Mouse (Mus musculus): ENCODE data around the gene 9130023H24Rik. TPM values are rescaled to one million over a fixed set of nuclear protein-coding genes. Genes with fewer than 3 reads are reported as not detected.
A peak's percentile ranks its signal among the peaks of the same experiment; 100 is the strongest.

The 9130023H24Rik gene
- polyA plus RNA-seq, 1 experiment: 2.1 TPM

DNA sequence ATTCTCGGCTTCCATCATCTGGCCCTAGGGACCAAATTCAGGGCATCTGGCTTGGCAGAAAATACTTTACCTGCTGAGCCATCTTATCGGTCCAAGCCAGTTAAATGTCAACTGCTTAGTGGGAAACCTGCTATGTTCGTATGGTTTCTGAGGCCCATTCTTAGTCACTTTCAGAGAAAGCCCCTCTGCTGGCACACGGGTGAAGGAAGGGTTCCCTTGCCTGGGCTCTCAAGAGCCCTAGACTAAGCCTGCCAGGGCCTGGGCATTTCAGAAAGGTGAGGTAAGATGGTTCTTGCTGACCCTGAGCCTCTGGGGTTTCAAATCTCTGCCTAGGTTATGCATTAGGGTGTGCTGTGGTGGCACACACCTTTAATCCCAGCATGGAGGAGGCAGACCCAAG, 7.7 kb upstream of the 9130023H24Rik start:
- Histone ChIP-seq H3K36me3 (ENCODE audit: control insufficient read depth, insufficient read depth) (peaks cover 32% of the 10 kb centered on the region), H3ac (ENCODE audit: control insufficient read depth, insufficient read length, low read depth) (no peak overlapping the region), H3K79me2 (ENCODE audit: control insufficient read depth, insufficient read depth) (peaks cover 27% of the 10 kb centered on the region), H3K79me3 (ENCODE audit: low read depth) (peaks cover 12% of the 10 kb centered on the region), H3K4me3 (ENCODE audit: insufficient read depth, poor library complexity, severe bottlenecking) (no peak overlapping the region), H3K27me3 (ENCODE audit: control insufficient read depth, insufficient read depth, insufficient read length) (no peaks in the 10 kb centered on the region)
- TF ChIP-seq MAX (IDR thresholded peaks at IDR 0.05) (no peak), USF1 (IDR thresholded peaks at IDR 0.05; ENCODE audit: low read depth) (no peak), MYOD1 (IDR thresholded peaks at IDR 0.05; ENCODE audit: control insufficient read depth, insufficient read length, low read depth) (no peak), CEBPB (IDR thresholded peaks at IDR 0.05; ENCODE audit: low read depth) (no peak), MYOG (IDR thresholded peaks at IDR 0.05; ENCODE audit: control insufficient read depth, extremely low read depth, insufficient read length) (no peak), CTCF (IDR thresholded peaks at IDR 0.05; ENCODE audit: control insufficient read depth, insufficient read depth, insufficient read length) (no peak), FOSL1 (IDR thresholded peaks at IDR 0.05; ENCODE audit: insufficient read depth, low read length, poor library complexity, severe bottlenecking) (no peak)

DNA sequence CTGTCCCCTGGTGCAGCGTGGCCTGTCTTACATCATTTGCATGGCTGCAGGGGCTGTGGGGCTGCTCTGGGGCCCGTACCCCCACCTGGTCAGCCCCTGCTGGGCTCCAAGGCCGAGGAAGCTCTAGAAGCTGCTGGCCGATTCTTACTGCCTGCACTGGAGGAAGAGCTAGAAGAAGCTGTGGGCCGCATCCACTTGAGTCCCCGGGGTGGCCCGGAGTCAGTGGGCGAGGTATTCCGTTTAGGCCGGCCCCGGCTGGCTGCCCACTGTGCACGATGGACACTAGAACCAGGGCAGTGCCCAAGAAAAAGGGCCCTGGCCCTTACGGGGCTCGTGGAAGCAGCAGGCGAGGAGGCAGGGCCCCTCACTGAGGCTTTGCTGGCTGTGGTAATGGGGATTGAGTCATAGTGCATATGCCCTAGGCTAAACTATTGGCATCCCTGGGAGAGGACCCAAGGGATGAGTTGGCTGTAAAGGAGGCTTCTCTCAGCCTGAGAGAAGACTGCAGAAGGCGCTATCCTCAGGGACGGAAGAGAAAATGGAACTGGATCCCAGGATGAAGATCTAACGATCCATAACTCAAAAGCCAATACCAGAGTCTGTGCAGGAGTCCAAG, 6.7 kb upstream of the 9130023H24Rik start:
- H3K4me3 ChIP-seq (ENCODE audit: insufficient read depth, poor library complexity, severe bottlenecking): no peak overlapping the region
- H3K79me2 ChIP-seq (ENCODE audit: control insufficient read depth, insufficient read depth): peaks cover 31% of the 10 kb centered on the region
- peaks cover 23% of the 10 kb centered on the region for H3K36me3 ChIP-seq (ENCODE audit: control insufficient read depth, insufficient read depth)
- no peaks in the 10 kb centered on the region for H3K27me3 ChIP-seq (ENCODE audit: control insufficient read depth, insufficient read depth, insufficient read length)
- H3ac ChIP-seq (ENCODE audit: control insufficient read depth, insufficient read length, low read depth): no peak overlapping the region
- peaks cover 12% of the 10 kb centered on the region for H3K79me3 ChIP-seq (ENCODE audit: low read depth)
- TF ChIP-seq MYOD1 (IDR thresholded peaks at IDR 0.05; ENCODE audit: control insufficient read depth, insufficient read length, low read depth) (no peak), MYOG (IDR thresholded peaks at IDR 0.05; ENCODE audit: control insufficient read depth, extremely low read depth, insufficient read length) (no peak), USF1 (IDR thresholded peaks at IDR 0.05; ENCODE audit: low read depth) (no peak), FOSL1 (IDR thresholded peaks at IDR 0.05; ENCODE audit: insufficient read depth, low read length, poor library complexity, severe bottlenecking) (no peak), MAX (IDR thresholded peaks at IDR 0.05) (no peak)

- peaks cover 10% of the 10 kb centered on the region for H3K79me3 ChIP-seq (ENCODE audit: low read depth)
- peaks cover 30% of the 10 kb centered on the region for H3K79me2 ChIP-seq (ENCODE audit: control insufficient read depth, insufficient read depth)
- H3K36me3 ChIP-seq (ENCODE audit: control insufficient read depth, insufficient read depth): peaks cover 17% of the 10 kb centered on the region
- TF ChIP-seq MAX (IDR thresholded peaks at IDR 0.05) (no peak), MYOD1 (IDR thresholded peaks at IDR 0.05; ENCODE audit: control insufficient read depth, insufficient read length, low read depth) (no peak), FOSL1 (IDR thresholded peaks at IDR 0.05; ENCODE audit: insufficient read depth, low read length, poor library complexity, severe bottlenecking) (no peak), USF1 (IDR thresholded peaks at IDR 0.05; ENCODE audit: low read depth) (no peak), MYOG (IDR thresholded peaks at IDR 0.05; ENCODE audit: control insufficient read depth, extremely low read depth, insufficient read length) (no peak), CEBPB (IDR thresholded peaks at IDR 0.05; ENCODE audit: low read depth) (no peak), CTCF (IDR thresholded peaks at IDR 0.05; ENCODE audit: control insufficient read depth, insufficient read depth, insufficient read length) (no peak)
- no peak overlapping the region for H3ac ChIP-seq (ENCODE audit: control insufficient read depth, insufficient read length, low read depth)
- H3K4me3 ChIP-seq (ENCODE audit: insufficient read depth, poor library complexity, severe bottlenecking): no peak overlapping the region
- no peaks in the 10 kb centered on the region for H3K27me3 ChIP-seq (ENCODE audit: control insufficient read depth, insufficient read depth, insufficient read length)
Measured at GRCm38 (mm10) chr7:128243921-128244320, 6.1 kb upstream of the 9130023H24Rik start.

DNA sequence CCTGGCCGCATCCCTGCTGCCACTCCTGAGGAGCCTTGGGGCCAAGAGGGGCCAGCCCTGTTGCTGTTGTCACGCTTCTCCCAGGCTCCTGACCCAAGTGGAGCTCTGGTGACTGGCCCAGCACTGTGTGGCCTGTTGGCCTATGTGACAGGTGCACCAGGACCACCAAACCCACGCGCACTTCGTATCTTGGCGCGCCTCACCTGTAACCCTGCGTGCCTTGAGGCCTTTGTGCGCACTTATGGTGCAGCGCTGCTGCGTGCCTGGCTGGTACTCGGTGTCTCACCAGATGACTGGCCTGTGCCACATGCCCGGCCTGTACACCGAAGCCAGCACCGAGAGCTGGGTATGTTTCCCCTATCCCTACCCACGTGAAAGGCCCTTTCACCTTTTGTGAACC, 4.5 kb upstream of the 9130023H24Rik start:
- peaks cover 17% of the 10 kb centered on the region for H3K36me3 ChIP-seq (ENCODE audit: control insufficient read depth, insufficient read depth)
- H3ac ChIP-seq (ENCODE audit: control insufficient read depth, insufficient read length, low read depth): no peak overlapping the region
- TF ChIP-seq MAX (IDR thresholded peaks at IDR 0.05): no peak
- no peak for TF ChIP-seq CEBPB (IDR thresholded peaks at IDR 0.05; ENCODE audit: low read depth)
- TF ChIP-seq MYOG (IDR thresholded peaks at IDR 0.05; ENCODE audit: control insufficient read depth, extremely low read depth, insufficient read length): no peak
- no peak for TF ChIP-seq MYOD1 (IDR thresholded peaks at IDR 0.05; ENCODE audit: control insufficient read depth, insufficient read length, low read depth)
- TF ChIP-seq USF1 (IDR thresholded peaks at IDR 0.05; ENCODE audit: low read depth): no peak
- no peak for TF ChIP-seq CTCF (IDR thresholded peaks at IDR 0.05; ENCODE audit: control insufficient read depth, insufficient read depth, insufficient read length)
- no peak for TF ChIP-seq FOSL1 (IDR thresholded peaks at IDR 0.05; ENCODE audit: insufficient read depth, low read length, poor library complexity, severe bottlenecking)
- peaks cover 2% of the 10 kb centered on the region for H3K79me3 ChIP-seq (ENCODE audit: low read depth)
- peaks cover 14% of the 10 kb centered on the region for H3K79me2 ChIP-seq (ENCODE audit: control insufficient read depth, insufficient read depth)
- no peaks in the 10 kb centered on the region for H3K27me3 ChIP-seq (ENCODE audit: control insufficient read depth, insufficient read depth, insufficient read length)
- H3K4me3 ChIP-seq (ENCODE audit: insufficient read depth, poor library complexity, severe bottlenecking): no peak overlapping the region

DNA sequence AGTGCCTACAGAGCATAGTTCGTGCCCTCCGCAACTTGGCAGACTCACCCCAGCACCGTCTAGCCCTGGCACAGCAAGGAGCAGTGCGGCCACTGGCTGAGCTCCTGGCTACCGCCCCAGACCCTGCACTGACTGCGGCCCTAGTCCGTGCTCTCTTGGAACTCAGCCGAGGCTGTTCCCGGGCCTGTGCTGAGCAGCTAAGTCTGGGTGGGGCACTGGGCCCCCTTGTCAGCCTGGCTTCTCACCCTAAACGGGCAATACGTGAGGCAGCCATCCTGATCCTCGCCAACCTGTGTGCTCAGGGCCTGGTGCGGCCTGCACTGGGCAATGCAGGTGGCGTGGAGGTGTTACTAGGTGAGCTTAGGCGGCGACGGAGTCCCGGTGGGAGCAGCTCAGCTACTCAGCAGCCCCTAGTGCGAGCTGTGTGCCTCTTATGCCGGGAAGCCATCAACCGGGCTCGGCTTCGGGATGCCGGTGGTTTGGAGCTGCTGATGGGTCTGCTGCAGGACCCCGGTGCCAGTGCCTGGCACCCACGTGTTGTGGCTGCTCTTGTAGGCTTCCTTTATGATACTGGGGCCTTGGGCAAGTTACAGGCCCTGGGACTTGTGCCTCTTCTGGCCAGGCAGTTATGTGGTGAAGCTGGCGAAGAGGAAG, 2.4 kb upstream of the 9130023H24Rik start:
- no peak overlapping the region for H3K4me3 ChIP-seq (ENCODE audit: insufficient read depth, poor library complexity, severe bottlenecking)
- TF ChIP-seq CEBPB (IDR thresholded peaks at IDR 0.05; ENCODE audit: low read depth) (no peak), MAX (IDR thresholded peaks at IDR 0.05) (no peak), MYOD1 (IDR thresholded peaks at IDR 0.05; ENCODE audit: control insufficient read depth, insufficient read length, low read depth) (no peak)
- H3ac ChIP-seq (ENCODE audit: control insufficient read depth, insufficient read length, low read depth): no peak overlapping the region
- peaks cover 16% of the 10 kb centered on the region for H3K79me2 ChIP-seq (ENCODE audit: control insufficient read depth, insufficient read depth)
- H3K36me3 ChIP-seq (ENCODE audit: control insufficient read depth, insufficient read depth): peaks cover 22% of the 10 kb centered on the region
- H3K79me3 ChIP-seq (ENCODE audit: low read depth): peaks cover 5% of the 10 kb centered on the region
- no peaks in the 10 kb centered on the region for H3K27me3 ChIP-seq (ENCODE audit: control insufficient read depth, insufficient read depth, insufficient read length)

GRCm38 (mm10) chr7:128238991-128239390, 1.2 kb upstream of the 9130023H24Rik start:
- Histone ChIP-seq H3ac (ENCODE audit: control insufficient read depth, insufficient read length, low read depth) (no peak overlapping the region), H3K79me3 (ENCODE audit: low read depth) (peaks cover 5% of the 10 kb centered on the region), H3K27me3 (ENCODE audit: control insufficient read depth, insufficient read depth, insufficient read length) (no peaks in the 10 kb centered on the region), H3K4me3 (ENCODE audit: insufficient read depth, poor library complexity, severe bottlenecking) (no peak overlapping the region), H3K79me2 (ENCODE audit: control insufficient read depth, insufficient read depth) (peaks cover 16% of the 10 kb centered on the region), H3K36me3 (ENCODE audit: control insufficient read depth, insufficient read depth) (peaks cover 16% of the 10 kb centered on the region)
- TF ChIP-seq MYOG (IDR thresholded peaks at IDR 0.05; ENCODE audit: control insufficient read depth, extremely low read depth, insufficient read length) (no peak), CEBPB (IDR thresholded peaks at IDR 0.05; ENCODE audit: low read depth) (peak; percentile 76)

Data from C2C12 (cell line).